Mouse (Mus musculus): ENCODE measurements around the gene Cxcr2.
A peak's percentile ranks its signal among the peaks of the same experiment; 100 is the strongest.
"Not testable (repeated sequence)": the region's sequence is repeated elsewhere in the genome, so short reads cannot be mapped to it uniquely, and the experiment has no call there.

The Cxcr2 gene

DNA sequence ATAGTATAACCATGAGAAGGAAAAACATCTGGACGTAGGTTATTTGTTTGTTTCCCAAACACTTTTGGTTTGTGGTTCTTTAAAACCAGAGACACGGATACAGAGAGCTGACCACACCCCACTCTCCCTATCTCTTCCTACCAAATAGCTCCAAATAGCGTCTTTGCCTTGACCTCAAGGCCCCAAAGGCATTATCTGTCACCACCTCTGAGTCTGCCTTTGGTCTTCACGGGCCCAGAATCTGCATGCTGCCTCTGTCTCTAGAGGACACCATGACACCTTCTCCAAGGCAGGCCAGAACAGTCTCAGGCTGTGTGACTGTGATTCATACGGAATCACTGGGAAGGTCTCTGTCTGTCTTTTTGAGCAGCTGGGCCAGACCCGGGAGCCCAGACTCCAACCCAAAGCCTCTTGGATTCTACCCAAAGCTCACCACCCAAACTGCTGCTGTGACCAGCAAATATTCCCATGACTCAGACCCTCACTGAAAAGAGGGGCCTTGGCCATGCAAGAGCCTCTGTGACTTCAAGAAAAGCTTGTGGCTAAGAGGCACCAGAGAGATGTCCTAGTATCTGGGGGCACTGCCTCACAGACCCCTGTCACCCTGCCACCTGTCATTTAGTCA lies 18.4 kb upstream of the Cxcr2 start:
- DNase-seq (ENCODE audit: extremely low read depth, insufficient read length, low spot score) = peak; percentile 32

DNA sequence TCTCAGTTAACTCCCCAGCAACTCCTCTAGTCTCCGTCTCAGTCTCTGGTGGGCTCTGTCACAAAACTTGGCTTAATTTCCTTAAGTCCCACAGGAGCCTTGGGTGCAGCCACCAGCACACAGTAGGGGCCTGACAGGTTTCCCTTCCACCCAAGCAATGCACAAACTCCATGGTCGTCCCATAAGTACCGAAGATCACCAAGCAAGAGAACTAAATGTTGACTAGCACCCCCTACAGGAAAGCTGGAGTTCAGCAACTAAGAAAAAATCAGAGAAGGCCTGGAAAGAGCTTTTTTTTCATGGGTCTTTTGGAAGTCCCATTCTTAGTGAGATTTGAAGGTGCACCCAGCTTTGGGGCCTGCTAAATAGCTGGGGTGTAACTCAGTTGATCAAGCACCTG lies 14.4 kb upstream of the Cxcr2 start:
- no peak for DNase-seq (ENCODE audit: extremely low read depth, insufficient read length, low spot score)

DNA sequence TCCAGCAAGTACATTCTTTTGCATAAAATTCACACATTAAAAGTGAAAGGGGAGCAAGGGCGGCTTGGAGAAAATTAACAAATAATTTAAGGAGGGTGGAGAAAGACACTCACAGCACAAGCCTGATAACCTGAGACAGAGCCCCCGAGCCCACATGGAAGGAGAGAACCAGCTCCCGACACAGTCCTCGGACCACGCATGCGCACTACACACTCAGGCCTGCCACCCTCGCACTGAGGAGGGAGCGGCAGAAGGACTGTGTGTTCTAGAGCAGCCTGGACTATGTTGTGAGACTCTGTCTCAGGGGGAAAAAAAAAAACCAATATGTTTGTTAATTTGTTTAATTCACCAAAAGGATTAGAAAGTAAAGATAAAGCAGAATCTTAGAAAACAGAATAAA lies 12.0 kb upstream of the Cxcr2 start:
- no peak for DNase-seq (ENCODE audit: extremely low read depth, insufficient read length, low spot score)

DNA sequence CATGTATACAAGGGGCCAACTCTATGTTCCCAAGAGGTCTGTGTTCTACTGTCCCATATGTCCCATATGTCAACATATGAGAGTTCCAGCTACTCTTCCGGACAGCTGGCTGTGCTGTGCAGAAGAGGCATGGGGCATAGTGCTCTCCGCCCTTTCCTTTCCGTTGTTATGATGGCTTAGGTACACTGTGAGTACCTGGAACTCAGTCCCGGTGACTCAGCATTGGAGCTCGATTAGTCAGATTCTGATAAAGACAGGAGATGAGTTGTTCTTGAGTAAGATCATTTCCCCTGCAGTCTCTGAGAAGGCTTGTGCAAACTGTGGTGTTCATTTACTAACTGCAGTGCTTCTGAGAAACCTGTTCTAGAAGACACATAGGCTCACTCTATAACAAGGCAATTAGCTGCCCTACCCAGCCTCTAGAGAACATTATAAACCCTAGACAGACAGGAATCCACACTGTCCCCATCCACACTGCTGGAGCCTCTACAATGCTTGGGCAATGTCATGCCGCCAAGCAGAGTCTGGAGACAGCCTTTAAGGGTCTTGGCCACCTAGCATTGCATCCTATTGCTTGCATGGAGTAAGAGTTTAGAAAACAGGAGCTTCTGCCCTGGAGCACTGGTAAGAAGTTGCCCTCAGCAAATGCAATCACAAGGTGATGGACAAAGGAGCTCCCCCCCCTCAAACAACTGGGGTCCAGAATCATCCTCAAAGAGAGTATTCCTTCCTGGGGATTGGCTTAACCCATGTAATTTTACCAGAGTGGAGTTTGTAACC lies 4.5 kb upstream of the Cxcr2 start:
- no peak for DNase-seq (ENCODE audit: extremely low read depth, insufficient read length, low spot score)

DNA sequence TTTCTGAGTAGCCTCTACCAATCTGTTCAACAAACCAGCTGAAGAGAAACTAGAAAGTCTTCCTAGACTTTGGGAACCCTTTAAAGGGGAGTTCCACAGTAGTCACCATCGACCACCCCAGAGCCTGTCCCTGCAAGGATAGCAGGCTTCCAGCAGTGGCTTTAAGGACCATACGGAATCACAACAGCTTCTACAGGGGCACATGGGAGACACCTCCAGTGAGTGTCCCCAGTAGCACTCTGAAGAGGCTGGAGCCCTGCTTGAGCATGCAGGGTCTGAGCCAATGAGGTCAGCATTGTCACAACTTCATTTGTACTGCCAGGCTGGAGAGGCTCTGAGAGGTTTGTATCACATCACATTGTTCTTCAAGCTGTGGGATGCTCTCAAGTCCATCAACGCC lies 3.7 kb upstream of the Cxcr2 start:
- no peak for DNase-seq (ENCODE audit: extremely low read depth, insufficient read length, low spot score)

DNA sequence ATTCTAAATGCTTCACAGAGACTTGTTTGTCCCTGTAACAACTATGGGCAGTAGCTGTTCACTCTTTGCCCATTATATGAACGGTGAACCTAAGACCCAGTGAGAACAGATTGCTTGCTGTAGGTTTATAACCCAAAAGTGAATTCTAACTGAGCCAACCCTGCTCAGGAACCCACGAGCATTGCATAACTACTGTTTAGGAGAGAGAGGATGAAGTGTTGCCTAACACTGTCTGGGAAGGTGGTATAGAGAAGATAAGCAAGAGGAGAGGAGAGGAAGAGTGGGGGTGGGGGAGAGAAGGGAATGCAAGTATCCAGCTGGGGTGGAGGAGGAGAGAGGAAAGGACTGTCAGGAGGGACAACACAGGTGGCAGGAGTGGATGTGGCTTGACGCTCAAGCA lies 2.7 kb upstream of the Cxcr2 start:
- DNase-seq (ENCODE audit: extremely low read depth, insufficient read length, low spot score) = no peak

DNA sequence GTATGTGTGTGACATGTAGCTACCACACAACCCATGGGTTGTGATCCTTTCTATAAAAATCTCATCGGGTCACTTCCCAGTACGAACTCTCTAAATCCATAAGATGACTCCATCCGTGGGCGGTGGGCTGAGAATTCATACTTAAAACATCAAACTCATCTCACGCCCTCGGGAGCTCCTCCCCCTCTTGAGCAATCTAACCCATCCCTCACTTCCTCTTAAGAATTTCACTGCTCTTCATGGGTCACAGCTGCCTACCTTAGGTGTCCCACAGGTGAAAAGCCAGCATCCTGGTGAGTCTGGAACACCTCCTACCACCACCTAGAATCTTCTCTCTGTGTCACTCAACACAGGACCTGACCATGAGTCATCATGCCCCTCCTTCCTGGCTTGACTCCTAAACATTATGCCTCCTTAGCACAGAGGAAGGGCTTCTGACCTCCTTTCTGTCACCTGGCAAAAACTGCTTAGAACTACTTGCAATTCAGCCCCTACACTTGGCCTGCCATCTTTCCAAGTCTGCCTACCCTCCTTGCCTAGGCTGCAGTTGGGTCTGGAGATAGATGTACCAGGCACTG lies 1.7 kb downstream of the Cxcr2 start:
- no peak for DNase-seq (ENCODE audit: extremely low read depth, insufficient read length, low spot score)

DNA sequence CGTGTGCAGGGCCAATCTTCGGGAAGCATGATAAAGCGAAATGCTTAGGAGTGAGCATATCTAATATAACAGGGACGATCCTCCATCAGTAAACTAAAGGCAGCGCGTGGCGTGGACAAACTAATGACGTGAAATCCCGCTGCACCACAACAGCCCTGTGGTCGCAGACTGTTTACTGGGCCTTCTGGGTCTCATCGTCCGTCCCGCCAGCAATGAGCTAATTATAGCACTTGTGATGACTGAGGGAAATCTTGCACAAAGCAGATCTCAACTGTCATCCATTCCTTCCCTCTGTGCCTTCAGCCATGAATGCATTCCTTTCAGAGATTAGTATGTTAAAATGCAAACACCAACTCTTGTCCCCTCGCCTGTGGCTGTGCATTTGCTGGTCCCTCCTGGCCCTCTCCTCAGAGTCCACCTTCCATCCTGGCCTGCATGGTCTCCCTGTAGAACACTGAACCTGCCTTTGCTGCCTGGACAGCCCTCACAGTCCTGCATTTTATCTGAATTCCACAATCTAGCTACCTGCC lies 2.7 kb downstream of the Cxcr2 start:
- no peak for DNase-seq (ENCODE audit: extremely low read depth, insufficient read length, low spot score)

DNA sequence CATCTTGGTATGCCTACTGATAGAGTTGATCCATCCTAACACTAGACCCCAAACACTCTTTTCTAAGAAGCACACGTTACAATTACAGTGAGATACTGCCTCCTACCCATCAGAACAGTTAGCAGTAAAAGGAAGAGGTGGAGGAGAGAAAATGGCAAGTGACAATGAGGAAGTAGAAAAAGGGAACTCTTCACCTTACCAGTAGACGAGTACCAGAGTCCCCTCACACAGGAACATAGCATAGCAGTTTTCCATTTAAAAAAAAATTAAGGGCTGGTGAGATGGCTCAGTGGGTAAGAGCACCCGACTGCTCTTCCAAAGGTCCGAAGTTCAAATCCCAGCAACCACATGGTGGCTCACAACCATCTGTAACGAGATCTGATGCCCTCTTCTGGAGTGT lies 5.8 kb downstream of the Cxcr2 start:
- DNase-seq (ENCODE audit: extremely low read depth, insufficient read length, low spot score) = not testable (repeated sequence)

DNA sequence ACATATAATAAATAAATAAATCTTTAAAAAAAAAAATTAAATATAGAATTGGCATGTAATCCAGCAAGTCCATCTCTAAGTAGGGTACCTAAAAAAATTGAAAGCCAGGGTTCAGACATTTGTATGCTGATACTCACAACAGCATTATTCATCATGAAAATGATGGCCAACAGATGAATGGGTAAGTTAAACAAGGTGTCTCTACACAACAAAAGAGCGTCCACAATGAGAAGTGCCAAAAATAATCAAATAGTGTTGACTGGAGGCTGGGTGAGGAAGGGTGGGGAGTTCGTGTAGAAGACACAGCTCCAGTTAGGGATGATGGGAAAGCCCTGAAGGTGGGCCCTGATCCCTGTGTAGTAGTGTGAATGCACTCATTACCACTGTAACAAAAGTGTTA lies 6.2 kb downstream of the Cxcr2 start:
- no peak for DNase-seq (ENCODE audit: extremely low read depth, insufficient read length, low spot score)

DNA sequence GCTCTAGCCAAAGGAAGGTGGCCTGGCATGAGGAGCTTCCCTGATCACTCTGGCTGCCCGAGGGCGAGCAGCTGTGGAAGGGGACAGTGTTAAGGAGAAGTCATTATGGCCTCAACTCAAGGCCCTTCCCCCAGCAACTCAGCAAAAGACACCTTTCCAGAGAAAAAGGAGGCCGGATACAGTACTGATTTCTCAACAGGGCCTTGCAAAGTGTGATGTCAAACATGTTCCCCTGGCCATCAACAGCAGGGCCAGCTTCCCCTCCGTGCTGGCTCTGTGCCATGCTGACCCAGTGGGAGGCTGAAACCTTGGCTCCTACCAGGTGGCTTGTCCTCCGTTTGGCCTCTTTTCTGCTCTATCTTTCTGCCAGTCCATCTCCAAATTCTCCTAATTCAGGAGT lies 13.3 kb downstream of the Cxcr2 start:
- DNase-seq (ENCODE audit: extremely low read depth, insufficient read length, low spot score) = no peak

DNA sequence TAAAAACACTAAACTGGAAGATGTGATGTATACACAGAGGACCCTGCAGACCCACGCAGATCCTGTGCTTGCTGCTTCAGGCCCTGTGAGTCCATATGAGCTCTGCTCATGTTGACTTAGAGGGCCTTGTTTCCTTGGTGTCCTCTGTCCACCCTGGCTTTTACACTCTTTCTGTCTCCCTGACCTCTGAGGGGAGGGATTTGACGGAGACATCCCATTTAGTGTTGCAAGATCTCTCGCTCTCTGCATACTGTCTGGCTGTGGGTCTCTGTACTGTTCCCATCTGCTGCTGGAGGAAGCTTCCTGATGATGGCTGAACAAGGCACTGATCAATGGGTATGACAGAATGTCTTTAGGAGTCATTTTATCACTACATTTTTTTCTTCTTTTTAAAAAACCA lies 15.9 kb downstream of the Cxcr2 start:
- no peak for DNase-seq (ENCODE audit: extremely low read depth, insufficient read length, low spot score)

DNA sequence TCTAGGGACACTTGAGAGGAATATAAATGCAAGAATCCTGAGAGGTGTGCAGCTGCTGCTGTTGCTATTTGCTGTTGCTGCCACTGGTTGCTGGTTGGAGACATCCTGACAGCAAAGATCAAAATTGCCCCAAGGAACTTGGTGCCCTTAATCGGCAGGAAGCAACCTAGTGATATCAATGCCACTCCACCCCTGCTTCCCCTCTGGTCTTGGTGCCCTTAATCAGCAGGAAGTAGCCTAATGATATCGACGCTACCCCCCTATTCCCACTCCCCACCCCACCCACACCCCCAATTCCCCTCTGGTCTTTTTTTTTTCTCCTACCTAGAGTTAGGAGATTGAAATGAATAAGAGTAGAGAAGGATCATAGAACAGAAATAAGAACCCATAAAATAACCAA lies 18.9 kb downstream of the Cxcr2 start:
- no peak for DNase-seq (ENCODE audit: extremely low read depth, insufficient read length, low spot score)

DNA sequence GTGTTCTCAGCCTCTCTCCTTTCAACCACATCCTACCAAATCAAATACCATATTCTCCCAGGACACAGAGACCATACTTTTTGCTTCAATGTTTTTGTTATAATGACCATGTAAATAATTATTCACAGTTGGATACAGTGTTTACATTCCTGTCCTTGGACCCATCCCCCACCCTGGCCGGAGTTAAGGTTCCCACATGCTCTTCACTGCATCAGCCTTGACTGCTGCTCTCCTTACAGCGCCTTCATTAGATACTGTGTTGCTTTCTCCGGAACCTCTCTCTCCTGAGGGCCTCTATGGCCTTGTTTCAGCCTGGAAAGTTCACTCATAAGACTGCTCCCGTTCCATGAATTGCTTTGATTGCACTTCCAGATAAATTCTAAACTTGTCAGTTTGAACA lies 21.9 kb downstream of the Cxcr2 start:
- no peak for DNase-seq (ENCODE audit: extremely low read depth, insufficient read length, low spot score)

DNA sequence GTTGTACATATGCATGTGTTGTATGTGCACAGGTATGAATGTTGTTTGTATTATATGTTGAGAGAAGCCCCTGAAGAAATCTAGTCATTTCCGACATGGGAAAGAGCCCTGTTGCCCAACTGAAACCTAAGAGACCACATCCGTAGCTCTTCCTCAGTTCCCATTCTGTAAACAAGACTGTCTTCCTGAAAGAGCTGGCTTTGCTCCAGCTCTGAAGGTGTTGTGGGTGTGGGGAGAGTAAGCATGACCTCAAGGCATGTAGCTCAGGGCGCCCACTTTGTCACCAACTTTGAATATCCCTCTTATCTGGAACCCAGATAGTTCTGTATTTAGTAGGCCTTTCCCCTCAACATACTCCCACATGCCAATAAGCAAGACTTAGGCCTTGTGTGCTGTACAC lies 24.8 kb downstream of the Cxcr2 start:
- no peak for DNase-seq (ENCODE audit: extremely low read depth, insufficient read length, low spot score)

DNA sequence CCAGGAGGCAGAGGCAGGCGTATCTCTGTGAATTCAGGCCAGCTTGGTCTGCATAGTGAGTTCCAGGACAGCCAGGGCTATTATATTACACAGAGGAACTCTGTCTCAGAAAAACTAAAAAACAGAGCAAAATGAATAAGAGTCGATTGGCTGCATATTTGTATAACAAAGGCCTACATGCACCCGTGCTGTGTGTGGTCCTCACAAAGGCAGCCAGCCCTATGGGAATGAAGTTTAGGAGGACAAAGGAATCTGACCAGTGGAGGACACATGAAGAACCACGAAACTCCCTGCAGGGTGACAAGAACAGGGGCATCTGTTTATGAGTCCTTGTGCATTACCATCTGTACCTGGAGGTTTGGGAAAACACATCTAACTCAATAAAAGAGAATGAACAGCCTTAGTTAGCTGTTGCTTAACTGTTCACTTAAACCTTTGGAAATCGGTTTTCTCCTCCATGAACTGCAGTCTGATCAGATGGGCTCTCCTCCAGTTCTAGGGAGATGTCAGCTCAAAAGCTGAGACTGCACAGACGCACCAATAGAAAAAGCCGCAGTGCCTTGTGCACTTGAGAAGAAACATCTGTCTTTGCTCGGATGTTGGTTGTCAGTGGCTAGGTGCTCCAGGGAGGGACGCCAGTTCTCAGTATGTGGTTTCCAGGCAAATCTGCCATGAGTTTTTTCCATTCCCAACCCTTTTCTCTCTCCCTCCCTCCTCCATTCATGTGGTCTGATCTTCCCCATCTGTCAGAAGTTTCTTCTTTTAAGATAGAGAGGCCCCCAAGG lies 26.0 kb downstream of the Cxcr2 start:
- no peak for DNase-seq (ENCODE audit: extremely low read depth, insufficient read length, low spot score)

DNA sequence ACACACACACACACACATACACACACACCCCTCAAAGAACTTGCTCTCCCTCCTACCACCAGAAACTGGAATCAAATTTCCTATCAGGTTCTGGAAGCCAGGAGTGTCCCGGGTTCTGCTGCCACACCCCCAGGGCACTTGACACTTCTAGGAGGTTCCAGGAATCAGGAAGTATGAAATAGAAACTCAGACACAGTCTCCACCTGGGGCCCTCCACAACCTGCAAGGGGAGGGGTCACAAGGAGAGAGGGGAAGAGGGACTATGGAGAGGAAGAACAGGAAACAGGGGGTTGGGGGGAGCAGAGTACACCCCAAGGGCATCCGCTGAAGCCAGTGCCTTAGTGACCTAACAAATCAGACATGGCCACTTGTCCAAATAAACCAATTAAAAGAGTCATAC lies 27.7 kb downstream of the Cxcr2 start:
- no peak for DNase-seq (ENCODE audit: extremely low read depth, insufficient read length, low spot score)

DNA sequence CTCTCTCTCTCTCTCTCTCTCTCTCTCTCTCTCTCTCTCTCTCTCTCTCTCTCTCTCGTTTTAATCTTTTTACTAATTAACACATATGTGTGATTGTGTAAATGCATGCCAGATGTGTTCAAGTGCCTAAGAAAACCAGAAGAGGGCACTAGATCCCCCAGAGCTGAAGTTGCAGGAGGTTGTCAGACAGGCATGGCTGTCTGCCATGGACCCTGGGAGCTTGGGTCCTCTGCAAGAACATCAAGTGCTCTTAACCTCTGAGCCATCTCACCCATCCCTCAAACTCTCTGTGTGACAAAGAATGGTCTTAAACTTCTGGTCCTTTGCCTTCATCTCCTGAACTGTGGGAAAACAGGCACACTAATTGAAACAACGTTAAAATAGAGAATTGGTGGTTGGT lies 29.2 kb downstream of the Cxcr2 start:
- no peak for DNase-seq (ENCODE audit: extremely low read depth, insufficient read length, low spot score)

DNA sequence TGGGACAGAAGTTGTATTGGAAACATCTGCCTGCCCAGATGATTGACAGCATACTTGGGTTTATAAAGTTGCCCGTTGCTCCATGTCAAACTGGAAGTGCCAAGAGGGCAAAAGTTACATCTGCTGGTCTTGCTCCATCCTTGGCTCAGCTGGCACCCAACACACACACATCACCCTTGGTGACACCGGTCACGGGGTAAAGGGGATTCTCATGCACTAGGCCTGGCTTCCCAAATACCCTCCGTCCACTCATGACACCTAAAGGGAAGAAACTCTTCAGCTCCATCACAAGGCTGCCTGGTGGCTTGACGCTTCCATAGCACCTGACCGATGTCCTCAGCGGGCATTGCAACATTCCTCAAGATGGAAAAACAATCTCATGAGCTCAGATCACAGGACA lies 36.7 kb downstream of the Cxcr2 start:
- no peak for DNase-seq (ENCODE audit: extremely low read depth, insufficient read length, low spot score)

DNA sequence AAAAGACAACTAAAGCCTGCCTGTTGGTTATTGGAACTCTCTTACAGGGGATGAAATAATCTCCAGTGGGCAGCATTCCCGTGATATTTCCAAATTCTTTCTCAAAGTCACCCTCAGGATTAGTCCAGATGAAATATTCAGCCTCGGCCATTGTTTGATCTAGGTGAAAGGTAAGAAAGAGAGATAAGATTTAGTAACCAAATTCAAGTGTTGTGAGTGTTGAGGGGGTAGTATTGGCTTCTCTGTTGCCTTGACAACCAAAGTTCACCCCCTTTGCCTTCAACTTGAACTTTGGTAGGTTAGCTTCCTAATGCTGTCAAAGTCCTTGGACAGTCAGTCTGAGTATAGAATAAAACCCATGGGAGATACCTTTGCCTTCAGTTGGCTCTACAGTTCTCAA lies 38.9 kb downstream of the Cxcr2 start:
- no peak for DNase-seq (ENCODE audit: extremely low read depth, insufficient read length, low spot score)

DNA sequence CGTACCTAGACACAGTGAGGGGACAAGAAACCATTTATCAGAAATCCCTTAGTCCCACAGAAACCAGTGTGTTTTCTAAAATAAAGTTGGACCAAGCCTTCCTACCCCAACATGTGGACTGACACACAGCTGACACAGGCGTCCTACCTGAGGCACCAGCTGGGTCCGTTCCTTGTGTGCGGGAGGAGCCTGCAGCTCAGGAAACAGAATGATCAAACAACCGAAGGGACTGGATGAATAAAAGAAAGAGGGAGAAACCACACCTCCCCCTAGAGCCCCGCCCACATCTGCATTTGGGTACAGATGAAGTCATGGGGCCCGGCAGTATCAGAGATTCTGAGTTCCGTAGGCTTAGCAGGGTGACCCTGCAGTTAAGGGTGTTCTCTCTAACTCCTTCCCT lies 40.7 kb downstream of the Cxcr2 start, which contains the start of gene Cxcr1:
Cxcr1 (minus strand) TSS at position 187 of the 400 bp plus-strand sequence.
- DNase-seq (ENCODE audit: extremely low read depth, insufficient read length, low spot score) = no peak

All from 3134 (cell line).